Mouse (Mus musculus): ENCODE data around the gene Plxnb1. TPM values are rescaled to one million over a fixed set of nuclear protein-coding genes. Genes with fewer than 3 reads are reported as not detected.
A peak's percentile ranks its signal among the peaks of the same experiment; 100 is the strongest.

Plxnb1 gene
- total RNA-seq (2021) = 10 to 100 TPM; 83.2 to 98.9 TPM

DNA sequence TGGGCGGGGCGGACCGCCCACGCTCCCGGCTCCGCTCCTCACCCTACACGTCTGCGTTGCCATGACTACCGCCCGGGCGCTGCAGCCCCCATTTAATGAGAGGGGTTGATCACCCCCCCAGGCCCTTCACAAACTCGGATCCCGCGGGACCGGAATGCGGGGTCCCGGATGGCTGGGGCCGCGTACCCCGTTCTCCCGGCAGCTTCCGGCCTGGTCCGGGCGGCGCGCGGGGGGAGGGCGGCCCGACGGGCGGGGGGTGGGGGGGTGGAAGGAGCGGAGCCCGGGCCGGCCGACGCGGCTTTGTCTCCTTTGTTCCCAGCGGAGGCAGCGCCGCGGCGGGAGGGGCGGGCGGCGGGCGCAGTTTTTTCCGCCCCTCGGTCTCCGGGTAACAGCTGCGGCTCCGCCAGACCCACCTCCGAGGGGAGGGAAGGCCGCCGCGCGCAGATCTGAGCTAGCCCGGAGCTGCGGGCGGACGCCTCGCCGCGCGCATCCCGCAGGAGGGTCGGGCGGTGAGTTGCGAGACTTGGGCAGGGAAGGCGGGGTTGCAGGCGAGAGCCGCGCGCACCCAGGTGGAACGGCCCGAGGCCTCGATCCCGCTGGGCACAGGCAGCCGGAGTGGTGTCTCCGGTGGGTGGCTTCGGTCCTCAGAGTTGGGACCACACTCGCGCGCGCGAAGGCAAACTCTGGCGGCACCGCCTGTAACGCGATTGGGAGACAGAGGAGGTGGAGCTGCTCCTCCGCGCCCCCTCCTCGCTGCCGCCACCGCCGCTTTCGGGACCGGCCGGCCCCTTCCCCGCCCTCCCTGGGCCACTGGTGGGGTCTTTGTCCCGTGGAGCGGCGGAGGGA lies at the start of gene Plxnb1:
Gene Plxnb1 (plus strand): TSS at position 253 of the 846 bp plus-strand sequence.
- peak; percentile 61 to 64 for DNase-seq (ENCODE audit: extremely low spot score in 1 of 2, low spot score in 1 of 2)

DNA sequence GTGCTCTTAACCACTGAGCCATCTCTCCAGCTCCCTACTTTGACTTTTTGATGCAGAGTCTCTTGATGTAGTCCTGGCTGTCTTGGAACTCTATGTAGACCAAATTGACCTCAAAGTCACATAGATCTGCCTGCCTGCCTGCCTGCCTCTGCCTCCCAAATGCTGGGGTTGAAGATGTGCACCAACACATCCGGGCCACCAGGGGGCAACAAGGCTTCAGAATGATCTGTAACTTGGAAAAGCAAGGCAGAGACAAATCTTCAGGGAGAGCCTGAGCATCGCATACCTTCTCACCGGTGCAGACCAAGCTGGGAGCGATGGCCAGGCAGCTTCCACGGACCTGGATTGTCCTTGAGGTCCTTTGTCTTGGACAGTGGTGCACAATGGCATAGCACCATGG lies 48.9 kb upstream of the Plxnb1 start:
- peak in 1 of 2 experiments; percentile 39 for DNase-seq (ENCODE audit: extremely low spot score in 1 of 2, low spot score in 1 of 2)

DNA sequence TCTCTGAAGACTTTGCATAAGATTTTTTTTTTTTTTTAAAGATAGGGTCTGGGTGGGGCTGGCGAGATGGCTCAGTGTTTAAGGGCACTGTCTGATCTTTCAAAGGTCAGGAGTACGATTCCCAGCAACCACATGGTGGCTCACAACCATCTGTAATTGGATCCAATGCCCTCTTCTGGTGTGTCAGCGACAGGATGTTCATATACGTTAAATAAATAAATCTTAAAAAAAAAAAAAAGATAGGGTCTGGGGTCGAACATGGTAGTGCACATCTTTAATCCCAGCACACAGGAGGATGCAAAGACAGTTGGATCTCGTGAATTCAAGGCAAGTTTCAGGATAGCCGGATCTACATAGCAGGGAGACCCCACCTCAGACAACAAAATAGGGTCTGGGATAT lies 45.9 kb upstream of the Plxnb1 start:
- DNase-seq (ENCODE audit: extremely low spot score in 1 of 2, low spot score in 1 of 2) = no peak

DNA sequence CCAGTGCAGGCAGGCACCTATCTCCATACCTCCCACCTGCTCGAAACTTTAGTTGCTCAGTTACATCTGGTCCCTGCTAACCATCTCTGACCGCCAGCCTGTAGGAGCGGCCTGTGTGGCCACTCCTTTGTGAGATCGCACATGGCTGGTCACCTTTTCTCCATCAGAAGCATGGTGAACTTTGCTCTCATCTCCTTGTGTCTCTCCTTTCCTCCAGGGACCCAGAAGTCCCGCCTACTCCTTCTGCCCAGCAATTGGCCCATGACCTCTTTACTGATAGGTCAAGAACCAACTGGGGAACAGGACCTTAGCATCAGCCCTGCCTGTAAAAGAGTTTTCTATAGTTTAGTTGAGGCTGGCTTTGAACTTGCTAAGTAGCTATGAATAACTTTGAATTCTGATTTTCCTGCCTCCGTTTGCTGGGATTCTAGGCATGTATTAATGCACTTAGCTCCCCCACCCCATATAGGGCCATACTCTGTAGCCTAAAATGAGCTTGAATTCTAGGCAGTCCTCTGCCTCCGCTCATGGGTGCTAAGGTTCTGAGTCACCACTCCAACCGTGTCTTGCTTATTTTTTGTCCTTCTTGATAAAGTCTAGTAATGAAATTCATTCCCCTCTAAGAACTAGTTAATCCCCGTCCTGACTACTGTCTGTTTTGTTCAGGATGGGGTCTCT lies 45.1 kb upstream of the Plxnb1 start:
- DNase-seq (ENCODE audit: extremely low spot score in 1 of 2, low spot score in 1 of 2) = no peak

DNA sequence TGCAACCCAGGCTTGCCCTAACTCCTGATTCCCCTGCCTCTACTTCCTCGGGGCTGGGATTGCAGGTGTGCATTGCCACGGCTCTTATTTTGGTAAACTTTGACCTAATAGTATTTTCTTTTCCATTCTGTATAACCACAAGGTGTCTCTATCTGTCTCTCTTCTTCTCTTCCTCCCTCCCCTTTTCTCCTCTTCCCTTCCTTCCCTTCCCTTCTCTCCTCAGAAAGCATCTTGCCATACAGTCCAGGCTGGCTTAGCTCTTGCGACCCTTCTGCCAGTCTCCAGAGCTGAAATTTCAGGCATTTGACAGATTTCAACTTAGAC lies 44.6 kb upstream of the Plxnb1 start:
- DNase-seq (ENCODE audit: extremely low spot score in 1 of 2, low spot score in 1 of 2) = no peak

DNA sequence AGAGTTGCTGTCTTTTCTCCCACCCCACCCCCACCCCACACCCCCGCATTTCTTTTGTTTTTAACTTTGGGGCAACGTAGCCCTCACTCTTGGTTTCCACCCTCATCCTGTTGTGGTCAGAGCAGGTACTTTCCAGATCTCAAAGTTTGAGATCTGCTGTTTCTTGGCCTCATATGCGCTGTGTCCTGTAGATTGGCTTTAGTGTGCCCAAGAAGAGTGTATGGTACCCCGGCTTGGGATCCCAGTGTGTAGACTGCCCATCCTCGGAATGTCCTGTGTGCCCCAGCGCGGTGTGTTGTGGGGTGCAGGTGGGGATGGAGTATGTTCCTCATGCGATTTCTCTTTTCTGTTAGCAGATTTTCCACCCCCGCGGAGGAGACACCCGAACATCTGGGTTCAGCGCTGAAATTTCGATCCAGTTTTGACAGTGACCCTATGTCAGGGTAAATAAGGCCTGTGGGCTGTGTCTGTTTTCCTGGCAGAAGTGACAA lies 44.1 kb upstream of the Plxnb1 start:
- DNase-seq (ENCODE audit: extremely low spot score in 1 of 2, low spot score in 1 of 2) = no peak

DNA sequence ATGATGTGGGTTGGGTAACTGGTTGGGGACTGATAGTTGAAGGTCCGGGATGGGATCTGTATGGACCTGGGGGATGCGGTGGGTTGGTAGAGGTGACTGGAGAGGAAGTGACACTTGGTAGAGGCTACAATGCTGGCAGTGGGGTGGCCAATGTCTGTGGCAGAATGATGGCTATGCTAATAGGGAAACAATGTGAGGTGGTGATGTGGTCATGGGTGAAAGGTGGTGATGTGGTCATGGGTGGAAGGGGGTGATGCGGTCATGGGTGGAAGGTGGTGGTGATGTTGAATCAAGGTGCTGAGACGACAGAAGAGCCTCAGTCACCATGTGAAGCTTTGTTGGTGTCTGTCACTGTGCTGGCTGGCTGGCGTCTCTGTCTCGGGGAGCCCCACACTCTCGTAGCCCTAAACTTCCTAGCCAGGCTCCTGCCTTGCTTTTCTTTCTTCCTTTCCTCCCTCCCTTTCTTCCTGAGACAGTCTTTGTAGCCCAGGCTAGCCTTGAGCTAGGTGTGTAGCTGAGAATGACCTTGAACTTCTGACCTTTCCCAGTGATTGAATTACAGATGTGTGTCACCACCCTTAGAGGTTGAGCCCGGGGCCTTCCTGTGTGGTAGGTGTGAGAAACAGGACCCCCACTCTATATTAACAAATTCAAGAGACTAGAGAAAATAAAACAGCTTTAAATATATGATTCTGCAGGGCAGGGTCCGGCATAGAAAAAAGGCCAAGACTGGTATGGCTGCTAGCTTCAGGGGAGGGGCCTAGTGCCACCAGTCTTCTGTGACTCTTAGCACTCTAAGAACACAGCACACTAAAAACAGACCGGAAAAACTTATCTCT lies 43.3 kb upstream of the Plxnb1 start:
- DNase-seq (ENCODE audit: extremely low spot score in 1 of 2, low spot score in 1 of 2) = no peak

DNA sequence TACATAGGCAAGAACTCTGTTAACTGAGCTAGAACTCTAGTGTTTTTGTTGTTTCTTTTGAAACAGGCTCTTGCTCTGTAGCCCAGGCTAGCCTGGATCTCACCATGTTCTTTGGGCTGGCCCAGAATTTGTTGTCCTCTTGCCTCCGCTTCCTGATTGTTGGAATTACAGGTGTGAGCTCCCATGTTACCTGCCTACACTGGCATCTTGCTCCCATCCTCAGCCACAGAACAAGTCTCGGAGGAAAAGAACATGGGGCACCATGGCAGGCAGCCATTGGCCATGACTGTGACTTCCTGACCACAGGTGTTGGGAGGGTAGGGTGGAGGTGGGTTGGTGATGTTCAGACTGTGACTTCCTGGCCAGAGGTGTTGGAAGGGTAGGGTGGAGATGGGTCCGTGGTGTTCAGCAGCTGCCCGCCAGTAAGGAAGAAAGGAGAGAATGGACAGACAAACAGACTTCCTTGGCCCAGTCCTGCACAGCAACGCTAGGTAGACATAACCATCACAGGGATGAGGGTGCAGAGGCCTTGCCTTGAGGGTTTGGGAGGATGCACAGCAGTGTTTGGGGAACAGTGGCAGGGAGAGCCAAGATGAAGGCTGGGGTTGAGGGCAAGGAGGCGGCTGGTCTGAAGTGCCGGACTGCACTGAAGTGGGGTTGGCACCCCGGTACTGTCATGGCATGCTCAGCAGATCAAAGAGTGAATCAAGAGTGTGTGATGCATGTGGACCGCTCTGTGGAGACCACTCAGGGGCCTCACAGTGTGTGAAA lies 42.5 kb upstream of the Plxnb1 start:
- no peak for DNase-seq (ENCODE audit: extremely low spot score in 1 of 2, low spot score in 1 of 2)

DNA sequence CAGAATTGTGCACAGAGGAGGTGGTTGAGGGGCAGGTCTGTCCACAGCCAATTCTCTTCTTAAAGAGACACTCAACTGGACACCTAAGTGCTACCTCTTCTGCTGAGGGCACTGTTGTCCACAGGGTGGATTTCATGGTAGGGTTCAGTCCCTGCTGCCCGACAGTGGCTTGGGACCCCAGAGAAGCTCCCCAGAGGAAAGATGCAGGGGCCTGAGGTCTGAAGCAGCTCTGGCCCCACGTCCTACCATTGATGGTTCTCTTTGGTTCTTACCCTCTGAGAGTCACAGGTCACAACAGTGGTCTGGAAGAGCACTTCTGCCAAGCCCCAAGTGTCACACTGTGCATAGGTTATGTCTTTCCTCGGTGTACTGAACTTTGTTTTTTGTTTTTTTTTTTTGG lies 41.8 kb upstream of the Plxnb1 start:
- no peak for DNase-seq (ENCODE audit: extremely low spot score in 1 of 2, low spot score in 1 of 2)

DNA sequence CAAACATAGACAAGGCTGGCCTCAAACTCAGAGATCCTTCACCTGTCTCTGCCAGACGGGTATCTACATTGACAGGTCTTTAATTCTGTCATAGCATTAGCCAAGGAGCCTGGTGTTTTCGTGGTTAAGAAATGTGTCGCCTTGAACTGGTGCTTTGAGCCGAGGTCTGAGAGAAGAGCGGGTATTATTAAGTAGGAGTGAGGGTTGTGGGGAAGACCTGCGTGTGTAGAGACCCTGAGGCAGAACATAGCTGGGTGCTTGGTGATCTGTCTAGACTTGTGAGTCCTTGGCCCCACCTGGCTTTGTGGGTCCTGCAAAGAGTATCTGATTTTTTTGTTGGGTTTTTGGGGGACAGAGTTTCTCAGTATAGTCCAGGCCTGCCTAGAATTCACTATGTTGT lies 41.3 kb upstream of the Plxnb1 start:
- DNase-seq (ENCODE audit: extremely low spot score in 1 of 2, low spot score in 1 of 2) = no peak

DNA sequence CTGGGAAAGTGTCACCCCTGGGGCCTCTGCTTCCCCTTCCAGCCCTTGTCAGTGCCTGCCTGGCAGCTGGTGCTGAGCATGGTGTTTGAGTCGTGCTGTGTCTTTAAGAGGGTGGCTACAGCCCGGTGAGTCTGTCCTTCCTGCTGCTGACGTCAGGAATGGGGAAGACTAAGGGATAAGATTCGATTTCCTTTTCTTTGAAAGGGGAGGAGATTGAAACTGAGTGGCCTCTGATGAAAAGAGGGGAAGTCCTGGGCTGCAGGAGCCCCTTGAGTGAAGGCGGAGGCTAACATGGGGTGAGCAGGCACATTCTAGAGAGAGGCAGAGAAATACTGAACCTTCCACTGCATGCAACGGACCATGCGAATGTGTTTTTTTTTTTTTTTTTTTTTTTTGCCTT lies 40.5 kb upstream of the Plxnb1 start:
- DNase-seq (ENCODE audit: extremely low spot score in 1 of 2, low spot score in 1 of 2) = peak in 1 of 2 experiments; percentile 49

DNA sequence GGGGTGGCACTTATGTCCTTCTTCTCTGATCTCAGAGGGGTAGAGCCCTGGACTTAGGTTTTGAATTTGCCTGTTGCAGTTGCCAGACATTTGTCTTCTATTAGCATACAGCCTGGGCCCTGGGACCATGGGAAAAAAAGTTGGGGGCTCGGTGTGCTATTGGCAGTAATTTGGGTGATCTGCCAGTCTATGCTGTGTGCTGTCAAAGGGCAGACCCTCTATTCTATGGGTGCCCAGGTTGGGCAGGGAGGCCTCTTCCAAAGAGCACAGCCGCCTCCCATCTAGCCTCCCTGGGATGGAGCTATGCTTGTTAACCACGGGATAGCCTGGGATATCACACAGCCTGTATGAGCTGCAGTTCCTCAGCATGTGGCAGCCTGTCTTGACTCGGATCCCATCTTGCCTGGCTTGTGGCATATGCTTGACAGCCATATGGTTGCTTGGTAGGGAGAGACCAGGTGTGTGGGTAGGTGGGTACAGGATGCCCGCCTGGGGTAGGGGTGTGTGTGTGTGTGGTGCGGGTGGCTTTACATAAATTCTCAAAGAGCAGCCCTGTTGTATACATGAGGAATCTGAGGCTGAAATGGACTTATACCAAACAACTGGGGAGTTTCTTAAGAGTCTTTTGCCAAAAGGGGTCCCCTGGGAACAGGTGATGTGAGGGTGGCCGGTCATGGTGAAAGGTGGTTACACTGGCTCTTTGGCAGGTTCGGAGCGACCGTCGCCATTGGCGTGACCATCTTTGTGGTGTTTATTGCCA lies 39.7 kb upstream of the Plxnb1 start:
- no peak for DNase-seq (ENCODE audit: extremely low spot score in 1 of 2, low spot score in 1 of 2)

DNA sequence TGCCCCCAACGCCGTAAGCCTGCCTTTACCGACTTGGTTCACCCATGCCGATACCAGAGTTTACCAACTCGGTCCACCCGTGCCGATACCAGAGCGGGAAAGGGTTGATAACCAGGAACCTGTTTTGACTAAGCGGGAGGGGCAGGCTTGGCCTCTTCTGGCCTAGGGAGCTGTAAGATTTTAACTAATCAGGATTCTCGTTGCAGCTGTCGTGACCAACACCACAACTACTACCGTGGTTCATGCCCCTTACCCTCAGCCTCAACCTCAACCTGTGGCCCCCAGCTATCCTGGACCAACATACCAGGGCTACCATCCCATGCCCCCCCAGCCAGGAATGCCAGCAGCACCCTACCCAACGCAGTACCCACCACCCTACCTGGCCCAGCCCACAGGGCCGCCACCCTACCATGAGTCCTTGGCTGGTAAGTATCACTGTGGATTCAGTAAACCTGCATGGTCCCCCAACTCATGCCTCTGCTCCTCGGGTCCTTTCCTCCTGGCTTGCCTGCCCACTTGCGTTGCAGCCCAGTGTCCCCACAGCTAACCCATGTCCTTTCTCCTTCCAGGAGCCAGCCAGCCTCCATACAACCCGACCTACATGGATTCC lies 39.0 kb upstream of the Plxnb1 start:
- no peak for DNase-seq (ENCODE audit: extremely low spot score in 1 of 2, low spot score in 1 of 2)

DNA sequence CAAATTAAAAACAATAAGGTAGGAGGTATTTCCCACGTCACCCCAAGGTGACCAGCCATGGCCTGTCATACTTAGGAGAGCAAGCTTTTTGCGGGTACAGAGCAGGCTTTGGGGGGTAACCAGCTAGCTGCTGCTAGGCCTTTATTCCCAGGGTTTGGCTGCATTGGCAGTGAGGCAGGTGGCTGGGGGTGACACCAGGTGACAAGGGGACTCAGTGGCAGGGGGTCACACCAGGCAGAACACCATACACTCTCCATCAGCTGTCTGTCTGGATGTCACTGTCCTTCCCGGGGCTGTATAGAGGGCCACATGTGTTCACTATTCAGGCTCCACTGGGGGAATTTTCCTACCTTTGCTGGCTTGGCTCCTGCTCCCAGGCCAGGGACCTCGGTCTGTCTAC lies 38.3 kb upstream of the Plxnb1 start:
- no peak for DNase-seq (ENCODE audit: extremely low spot score in 1 of 2, low spot score in 1 of 2)

DNA sequence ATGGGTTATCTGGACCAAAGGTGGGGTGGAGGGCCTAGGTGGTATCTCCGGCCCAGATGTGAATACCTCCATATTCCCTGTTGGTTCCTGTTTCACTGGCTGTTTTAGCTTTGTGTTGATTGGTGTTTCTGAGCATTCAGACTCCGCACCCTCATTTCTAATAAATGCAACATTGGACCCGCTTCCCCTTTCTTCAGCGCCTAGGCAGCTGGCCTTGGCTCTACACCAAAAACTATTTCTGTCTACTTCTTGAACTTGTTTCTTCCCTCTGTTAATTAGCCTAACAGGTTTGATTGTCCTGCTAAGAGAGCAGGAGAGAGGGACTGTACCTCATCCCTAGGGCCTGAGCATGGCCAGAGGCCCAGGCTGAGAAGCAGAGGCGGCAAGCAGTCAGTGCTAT lies 37.6 kb upstream of the Plxnb1 start:
- no peak for DNase-seq (ENCODE audit: extremely low spot score in 1 of 2, low spot score in 1 of 2)

DNA sequence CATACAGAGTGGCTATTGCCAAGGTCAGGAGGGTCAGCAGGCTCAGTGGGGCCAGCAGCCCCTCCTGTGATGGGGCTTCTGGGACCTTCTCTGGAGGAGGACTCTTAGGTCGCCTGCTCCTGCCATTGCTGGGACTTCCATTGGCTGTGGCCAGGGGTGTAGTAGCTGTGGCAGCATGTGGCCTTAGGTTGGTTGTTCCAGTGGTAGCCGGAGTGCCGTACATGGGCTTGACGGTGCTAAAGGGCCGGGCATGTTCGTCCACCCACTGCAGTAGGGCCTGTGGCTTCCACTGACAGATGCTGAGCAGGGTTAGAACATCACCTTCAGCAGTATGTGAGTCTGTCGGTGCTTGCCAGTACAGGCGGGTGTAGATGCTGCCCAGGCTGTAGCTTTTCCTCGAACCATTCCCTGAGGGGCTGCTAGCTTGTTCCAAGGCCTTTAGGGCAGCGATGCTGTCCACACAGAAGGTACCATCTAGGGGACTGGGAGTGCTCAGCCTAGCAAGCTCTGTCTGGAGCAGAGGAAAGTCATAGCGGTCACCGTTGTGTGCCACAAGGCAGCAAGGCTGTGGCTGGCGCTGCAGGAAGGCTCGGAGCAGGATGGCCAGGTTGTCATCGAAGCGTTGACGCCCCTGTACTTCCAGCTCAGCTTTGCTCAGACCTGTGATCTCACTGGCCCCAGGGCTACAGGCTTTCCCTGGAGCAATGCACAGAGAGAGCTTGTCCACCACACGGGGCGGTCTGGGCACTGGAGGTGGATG lies 37.0 kb upstream of the Plxnb1 start:
- DNase-seq (ENCODE audit: extremely low spot score in 1 of 2, low spot score in 1 of 2) = no peak

DNA sequence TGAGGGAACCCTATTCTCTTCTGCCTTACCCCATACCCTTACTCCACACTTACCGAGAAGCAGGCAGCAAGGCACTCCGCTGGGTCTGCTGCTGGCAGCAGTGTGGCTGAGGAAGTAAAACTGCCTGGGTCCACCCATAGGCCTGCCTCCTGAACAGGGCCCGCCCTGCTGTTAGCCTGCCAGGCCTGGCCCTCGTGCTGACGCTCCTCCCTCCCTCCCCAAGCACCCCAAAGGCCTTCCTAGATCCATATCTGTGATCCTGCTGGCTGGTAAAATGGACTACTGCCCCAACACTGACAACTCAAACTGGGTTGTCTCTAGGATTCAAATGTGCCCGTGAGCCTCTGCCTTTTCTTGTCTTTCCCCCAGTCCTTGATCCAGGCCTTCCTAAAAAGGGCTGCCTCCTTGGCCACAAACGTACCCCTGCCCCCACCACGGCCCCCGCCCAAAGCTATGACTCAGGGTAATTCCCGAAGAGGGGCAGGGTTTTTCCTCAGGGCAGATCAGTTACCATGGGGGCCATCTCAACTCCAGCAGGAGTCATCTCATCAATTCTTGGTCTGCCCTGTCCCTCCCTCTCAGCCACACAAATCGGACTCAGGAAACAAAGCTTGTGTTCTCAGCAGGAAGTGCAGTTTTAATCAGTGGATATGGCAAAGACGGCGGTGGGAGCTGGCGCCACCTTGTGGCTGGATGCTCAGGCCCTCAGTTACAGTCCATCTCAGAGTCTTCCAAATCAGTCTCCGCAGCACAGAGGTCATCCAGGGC lies 35.9 kb upstream of the Plxnb1 start, which contains the start of gene Trex1:
Gene Trex1 (minus strand): TSS at position 599 of the 768 bp plus-strand sequence.
- peak; percentile 81 to 93 for DNase-seq (ENCODE audit: extremely low spot score in 1 of 2, low spot score in 1 of 2)
